Mouse (Mus musculus): Measurements from ENCODE around the gene Epb41.

Gene Epb41

DNA sequence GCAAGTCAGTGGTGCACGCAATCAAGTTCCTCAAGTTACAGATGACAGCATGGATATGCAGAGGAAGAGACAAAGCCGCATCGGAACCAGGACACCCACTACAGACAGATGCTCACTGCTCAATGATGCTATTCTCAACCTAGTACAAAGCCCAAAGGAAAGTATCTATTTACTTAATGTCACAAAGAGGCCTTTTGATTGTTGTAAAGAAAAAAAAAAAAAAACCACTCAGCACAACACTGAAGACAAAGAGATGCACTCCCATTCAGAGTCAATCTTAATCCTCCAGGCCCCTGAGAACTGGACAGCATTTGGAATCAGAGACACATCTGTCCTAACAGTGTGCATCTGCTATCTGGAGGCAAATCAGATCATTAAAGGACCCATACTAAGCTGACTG lies 63.5 kb downstream of the Epb41 start:
- DNase-seq (ENCODE audit: low read depth, low spot score), result no peak

DNA sequence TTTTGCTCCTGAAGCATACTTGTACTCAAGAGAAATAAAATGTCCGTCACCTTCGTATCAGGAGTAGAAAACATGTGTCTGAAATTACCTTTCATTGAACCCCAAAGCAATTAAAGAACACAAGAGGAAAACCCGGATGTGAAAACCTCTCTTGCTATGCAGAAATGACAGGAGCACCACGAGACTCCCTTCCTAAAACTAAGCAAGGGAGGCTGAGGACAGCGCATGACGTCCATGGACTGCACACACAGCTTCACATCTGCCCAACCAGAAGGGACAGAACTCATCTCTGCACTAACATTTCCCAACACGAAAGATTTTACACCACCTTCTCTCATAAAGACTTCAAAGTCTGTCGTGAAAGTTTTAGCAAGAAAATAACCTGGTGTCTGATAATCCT lies 64.7 kb downstream of the Epb41 start:
- DNase-seq (ENCODE audit: low read depth, low spot score), result no peak

DNA sequence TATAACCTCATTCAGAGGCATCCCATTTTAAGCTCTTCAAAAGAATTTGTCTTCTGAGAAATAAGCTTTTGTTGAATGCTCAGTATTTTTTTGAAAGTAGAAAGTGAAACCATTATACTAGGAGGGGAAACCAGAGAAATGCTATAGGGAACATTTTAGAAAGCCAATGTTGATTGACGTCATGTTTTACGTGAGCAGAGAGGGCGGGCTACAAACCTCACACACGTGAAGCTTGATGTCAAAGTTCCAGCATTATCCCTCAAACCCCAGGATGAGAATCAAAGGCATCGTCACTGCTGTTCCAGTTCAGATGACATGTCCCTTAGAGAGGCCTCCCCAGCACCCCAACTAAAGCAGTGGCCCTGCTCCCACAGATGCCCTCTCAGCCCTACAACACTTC lies 66.9 kb downstream of the Epb41 start:
- DNase-seq (ENCODE audit: low read depth, low spot score), result no peak

DNA sequence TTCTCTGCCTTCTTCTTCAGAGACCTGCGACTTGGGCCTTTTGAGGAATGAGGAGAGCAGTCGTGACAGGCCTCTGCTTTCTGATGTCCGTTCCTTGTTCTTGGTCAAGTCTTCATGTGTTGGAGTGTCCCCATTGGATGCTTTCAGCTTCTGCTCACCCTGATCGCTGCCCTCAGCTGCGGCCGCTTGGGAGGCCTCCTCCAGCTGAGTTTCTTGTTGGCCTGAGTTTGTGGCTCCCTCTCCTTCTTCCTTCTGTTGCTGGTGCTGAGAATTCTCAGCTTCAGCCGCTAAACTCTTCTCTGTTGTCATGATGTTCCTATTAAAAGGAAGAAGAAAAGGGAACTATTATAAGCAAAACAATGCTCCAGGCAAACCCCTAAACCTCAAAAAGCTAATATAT lies 68.0 kb downstream of the Epb41 start:
- no peak for DNase-seq (ENCODE audit: low read depth, low spot score)

DNA sequence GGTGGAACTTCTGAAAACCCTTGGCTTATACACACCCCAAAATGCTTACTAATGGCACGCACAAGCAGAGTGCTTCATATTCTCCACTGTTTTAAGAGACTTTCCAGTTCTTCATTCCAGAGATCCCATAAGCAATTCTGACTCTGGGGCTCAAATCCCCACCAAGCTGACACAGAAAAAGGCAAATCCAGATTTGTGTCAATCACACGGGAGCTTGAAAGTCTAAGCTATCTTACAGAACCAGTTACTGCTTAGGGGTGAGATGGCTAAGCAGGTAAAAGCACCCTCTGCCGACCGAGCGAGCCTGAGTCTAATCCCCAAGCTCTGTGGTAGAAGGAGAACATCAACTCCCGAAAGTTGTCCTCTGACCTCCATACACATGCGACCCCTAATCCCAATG lies 76.5 kb downstream of the Epb41 start:
- no peak for DNase-seq (ENCODE audit: low read depth, low spot score)

DNA sequence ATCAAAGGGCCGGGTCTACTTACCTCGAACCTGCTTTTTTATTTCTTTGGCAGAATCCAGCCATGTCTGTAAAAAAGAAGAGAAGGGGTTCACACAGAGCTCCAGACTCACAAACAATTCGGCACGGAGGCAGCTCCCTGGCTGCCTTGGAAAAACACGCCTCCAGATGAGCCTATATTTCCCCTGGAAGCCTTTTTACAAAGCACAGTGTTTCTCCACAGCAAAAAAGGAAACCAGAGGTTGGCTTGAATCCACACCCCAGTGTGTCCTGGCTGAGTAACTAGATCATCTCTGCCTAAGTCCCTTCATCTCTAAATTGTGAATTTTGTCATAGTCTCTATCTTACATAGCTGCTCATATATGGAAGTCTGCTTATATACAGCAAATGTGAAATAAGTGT lies 77.6 kb downstream of the Epb41 start:
- no peak for DNase-seq (ENCODE audit: low read depth, low spot score)

DNA sequence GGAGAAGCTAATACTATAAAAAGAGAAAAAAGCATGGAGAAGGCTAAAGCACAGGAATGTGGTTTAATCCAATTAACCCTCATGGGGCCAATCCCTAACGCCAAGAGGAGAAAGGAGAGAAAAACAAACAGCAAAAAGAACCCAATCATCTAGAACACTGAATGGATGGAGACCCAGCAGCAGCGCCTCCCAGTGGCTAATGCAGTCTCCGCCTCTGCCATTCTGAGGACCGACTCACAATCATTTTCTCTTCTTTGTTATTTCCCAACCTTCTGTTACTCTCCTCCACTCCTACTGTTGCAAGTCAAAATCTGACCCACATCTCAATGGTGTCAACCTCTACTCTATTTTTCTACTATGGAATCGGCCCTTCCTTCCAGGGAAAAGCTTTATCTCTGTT lies 78.1 kb downstream of the Epb41 start:
- no peak for DNase-seq (ENCODE audit: low read depth, low spot score)

DNA sequence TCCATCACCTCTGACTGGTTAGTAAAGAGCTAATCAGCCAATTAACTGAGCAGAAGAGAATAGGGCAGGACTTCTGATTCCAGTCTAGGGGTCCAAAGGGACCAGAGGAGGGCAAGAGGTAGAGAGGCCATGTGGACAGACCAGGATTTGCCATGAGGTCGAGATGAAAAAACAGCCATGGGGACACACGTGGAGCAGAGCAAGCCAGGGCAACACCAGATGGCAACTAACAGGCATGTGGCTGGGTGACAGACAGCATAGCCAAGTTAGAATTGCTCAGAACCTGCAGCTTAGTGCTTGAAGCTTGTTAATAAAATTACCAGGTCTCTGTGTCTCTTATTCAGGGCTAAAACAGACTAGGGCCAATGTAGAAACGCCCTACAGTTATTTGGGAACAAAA lies 81.3 kb downstream of the Epb41 start:
- peak; percentile 27 for DNase-seq (ENCODE audit: low read depth, low spot score)

DNA sequence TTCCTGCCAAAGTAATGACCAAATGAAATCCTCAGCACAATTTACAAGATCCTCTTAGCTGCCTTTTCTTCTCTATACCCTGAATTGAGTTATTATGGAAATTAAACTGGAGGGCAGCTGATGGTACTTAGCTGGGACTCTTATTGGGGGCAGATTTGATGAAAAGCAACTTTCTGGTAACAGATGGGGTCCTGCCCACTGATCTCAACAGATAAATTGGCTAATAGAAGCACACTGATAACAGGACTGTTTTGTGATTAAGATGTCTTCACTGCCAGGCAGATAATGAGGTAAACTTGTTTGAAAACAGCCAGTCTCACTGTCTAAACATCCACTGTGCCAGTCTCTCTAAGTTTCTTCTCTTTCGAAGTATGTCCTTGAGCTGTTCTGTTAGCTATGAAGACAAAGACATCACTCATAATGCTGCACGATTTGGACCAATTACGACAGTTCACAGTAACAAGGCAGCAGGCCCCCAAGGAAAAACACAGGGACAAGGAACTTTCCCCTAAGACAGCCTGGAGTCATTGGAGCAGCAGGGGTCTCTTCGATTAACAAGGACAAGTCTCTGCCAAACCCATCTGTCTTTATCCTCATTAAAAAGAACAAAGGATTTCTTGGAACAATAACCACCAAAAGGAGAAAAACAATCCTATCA lies 92.1 kb downstream of the Epb41 start:
- no peak for DNase-seq (ENCODE audit: low read depth, low spot score)

DNA sequence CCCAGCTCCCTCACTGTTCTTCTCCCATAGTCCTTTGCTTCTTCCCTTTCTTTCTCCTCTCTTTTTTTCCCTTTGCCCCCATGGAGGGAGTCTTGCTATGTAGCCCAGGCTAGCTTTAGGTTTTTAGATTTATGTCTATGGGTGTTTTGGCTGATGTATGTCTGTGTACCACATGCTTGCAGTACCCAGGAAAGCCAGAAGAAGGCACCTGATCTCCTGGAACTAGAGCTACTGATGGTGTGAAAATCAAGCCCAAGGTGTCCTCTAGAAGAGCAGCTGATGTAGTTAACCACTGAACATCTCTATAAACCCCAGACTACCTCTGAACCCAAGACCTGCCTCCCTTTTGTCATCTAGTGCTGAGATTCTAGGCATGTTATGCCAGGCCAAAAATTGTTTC lies 93.4 kb downstream of the Epb41 start:
- DNase-seq (ENCODE audit: low read depth, low spot score), result no peak

DNA sequence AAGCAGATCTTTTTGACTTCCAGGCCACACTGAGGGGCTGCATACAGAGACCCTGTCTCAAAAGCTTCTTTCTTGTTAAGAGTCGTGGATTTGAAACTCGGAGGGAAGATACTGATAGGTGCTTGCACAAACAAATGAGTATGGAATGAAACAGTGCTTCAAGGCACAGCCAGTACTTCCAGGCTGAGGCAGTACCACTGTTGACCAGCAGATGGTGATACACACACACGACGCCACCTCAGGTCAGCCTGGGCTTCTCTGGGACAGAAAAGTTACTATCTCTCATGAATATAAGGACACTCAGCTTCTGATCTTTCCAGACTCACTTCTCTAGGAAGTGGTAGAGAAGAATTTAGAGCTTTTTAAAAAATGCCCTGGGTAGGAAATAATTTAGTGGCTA lies 97.9 kb downstream of the Epb41 start:
- peak; percentile 61 for DNase-seq (ENCODE audit: low read depth, low spot score)

DNA sequence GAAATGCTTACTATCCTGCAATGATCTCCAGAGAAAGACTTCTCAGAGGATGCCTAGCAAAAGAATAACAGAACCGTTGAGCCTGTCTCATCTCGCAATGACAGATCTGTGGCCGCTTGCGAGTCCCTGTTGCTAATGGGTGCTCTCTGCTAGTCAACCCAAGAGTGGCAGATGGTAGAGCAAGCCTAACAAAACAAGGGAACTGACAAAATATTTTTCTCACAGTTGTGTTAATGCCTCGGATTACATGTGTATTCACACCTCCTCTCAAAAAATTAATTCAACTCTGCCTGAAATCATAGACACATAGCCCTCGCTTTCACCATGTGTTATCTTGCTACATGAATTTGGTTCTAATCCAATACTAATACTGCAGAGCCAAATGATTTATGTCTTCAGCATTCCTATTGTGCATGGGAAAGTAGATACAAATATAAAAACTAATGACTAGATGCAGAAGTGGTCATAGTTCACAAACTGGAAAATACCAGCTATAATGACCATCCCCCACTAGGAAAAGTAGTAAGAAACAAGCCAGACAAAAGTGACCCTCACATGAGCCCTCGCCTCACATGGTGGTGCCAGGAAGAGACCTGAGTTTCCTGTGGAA lies 104.8 kb downstream of the Epb41 start:
- no peak for DNase-seq (ENCODE audit: low read depth, low spot score)

DNA sequence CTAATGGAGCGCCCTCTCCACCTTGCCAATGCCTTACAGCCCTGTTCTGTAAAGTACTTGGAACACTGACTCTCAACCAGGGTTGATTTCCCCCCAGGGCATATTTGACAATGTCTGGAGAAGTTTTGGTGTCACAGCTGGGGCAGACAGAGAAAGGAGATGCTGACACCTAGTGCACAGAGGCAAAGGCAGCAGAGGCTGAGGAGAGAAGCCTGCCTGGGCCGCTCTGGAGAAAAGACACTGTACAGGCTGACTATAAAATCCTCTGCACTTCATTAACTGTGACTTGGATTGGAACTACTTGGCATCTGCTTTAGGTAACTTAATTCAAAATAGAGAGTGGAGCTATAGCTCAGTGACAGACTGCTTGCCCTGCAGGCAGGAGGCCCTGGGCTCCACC lies 106.2 kb downstream of the Epb41 start:
- DNase-seq (ENCODE audit: low read depth, low spot score), result no peak

DNA sequence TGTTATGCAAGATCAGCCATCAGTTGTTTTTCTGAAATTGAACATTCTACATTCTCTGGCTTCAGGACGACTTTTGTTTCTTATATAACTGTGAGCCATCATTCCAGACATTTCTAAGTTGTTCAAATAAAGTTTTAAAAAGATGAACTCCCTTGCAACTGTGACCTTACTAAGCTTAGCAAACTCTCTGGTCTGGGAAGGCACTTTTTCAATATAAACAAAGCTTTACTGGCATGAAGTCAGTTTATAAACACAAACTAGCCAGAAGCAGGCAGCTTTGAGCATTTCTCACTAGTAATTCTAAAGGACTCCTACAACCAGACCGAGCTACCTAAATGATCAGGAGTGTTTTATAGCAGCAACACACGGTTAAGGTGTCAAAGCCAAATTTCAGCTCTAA lies 118.0 kb downstream of the Epb41 start:
- no peak for DNase-seq (ENCODE audit: low read depth, low spot score)

DNA sequence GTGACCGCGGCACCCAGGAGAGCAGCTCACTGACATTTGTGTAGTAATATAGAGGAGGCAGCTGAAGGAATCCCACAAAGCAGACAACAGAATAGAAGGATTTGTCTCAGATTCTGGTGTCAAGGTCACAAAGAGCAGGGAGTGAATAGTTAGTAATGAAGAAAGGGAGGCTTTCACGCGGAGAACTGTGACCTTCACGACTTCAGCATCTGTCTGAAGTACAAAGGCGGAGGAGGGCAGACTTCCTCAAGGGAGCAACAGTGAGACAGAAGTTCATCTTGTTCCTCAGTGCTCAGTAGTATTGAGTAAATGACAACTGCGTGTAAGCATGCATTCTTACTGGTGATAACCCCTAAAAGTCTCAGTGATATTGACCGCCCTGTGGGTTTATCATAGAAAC lies 124.5 kb downstream of the Epb41 start:
- DNase-seq (ENCODE audit: low read depth, low spot score), result no peak

DNA sequence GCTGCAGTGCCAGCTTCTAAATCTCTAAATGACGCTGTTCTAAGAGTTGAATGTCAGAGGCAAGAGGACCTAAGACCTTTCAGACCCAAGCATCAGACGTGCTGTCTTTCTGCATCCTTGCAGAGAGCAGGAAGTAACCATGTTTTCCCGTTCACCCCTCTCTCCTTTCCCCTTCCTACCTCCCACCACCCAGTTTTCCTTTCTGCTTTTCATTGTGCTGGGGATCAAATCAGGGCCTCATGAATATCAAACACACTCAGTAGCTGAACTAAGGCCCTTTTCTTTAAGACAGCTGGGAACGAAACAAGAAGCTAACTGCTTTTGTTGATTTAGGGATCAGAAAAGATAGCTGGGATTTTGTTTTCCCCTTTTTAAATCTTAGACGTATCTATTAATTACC lies 125.2 kb downstream of the Epb41 start:
- no peak for DNase-seq (ENCODE audit: low read depth, low spot score)

DNA sequence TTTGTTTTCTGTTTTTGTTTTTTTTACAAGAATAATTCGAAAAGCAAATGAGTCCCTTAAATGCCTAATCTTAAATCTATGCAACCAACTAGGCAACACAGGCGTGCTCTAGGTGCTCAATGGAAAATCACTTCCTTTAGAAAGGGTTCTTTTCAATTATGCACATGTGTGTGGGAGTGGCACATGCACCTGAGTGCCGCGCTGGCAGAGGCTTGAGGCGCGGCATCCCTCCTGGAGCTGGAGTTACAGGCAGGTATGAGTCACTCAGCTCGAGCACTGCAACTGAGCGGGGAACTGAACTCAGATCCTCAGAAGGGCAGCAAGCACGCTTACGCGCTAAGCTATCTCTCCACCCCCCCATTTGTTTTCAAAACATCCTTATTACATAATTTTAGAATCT lies 127.3 kb downstream of the Epb41 start:
- no peak for DNase-seq (ENCODE audit: low read depth, low spot score)

DNA sequence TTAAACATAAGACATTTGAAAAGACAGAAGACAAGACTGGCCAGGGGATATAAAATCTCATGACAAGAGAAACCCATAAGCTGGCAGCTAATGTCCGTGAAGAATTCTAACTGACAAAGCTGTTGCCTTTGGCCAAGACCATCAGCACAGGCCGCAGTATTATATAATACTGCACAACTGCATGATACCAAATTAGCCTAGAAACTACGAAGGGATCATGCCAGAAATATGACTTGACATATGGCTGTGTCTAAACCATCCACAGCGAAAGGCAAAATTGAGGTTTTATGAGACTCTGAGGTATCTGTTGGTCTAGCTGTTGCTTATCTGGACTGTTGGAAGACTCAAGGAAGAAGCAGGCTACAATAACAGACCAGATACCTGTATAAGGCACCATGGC lies 134.3 kb downstream of the Epb41 start:
- no peak for DNase-seq (ENCODE audit: low read depth, low spot score)

DNA sequence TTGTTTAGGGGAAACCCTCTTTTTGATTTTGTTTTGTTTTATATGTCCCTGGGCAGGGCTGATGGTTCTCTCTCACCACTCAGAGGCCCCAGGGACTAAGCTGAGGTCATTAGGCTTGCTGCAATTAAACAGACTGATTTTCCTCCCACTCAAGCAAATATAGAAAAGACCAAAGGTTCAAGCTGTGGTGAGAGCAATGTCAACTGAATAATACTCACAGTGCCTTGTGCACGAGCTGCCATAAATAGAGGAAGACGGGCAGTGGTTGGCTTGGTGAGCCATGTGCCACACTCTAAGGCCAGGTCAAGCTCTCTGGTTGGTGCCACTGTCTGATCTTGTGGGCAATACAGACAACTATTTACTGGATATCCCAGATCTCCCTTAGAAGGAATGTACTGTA lies 135.7 kb downstream of the Epb41 start:
- no peak for DNase-seq (ENCODE audit: low read depth, low spot score)

DNA sequence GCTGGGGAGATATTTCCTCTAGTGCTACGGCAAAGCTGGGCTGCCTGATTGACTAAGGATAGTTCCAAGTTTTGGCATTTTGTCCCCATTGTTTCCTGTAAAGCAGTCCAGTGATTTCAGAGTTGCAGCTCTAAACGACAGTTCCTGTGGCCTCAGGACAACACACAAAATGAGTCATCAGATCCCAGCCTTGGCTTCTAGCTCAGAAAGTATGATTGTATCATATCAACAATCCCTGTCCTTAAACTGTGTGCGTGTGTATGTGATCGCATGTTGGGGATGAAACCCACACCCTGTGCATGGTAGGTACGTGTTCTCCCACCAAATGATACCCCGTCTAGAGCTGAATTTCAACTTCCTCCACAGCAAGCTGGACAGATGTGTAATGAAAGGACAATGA lies 146.0 kb downstream of the Epb41 start:
- no peak for DNase-seq (ENCODE audit: low read depth, low spot score)

DNA sequence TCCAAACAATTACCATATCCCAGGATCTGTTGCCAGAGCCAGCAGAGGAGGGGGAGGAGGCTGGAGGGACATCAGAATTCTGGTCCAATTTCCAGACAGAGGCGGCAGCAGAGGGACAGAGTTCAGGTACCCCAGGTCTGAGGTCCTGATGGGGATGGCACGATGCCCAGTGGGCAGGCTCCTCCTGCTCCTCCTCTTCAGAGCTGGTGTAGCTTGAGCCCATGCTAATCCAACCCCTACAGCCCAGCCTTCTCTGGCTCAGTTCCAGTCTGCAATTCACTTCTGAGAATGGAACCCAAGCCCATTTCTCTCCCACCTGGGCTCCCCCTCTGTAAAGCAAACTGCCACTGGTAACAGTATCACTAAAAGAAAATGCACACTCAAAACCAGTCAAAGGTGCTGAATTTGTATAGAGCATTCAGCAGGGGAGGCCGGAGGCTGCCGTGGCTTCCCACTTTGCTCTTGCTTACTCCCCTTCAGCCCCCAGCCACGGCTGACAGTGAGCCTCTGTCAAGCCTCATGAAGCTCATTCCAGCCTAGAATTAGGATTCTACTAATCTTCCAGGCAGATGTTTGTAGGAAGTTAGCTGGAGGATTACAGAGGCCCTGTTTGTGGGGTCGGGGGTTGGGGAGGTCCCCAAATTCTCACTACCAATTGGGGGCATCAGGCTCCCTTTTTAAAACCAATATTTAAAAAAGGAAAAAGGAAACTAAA lies 150.9 kb downstream of the Epb41 start:
- no peak for DNase-seq (ENCODE audit: low read depth, low spot score)

DNA sequence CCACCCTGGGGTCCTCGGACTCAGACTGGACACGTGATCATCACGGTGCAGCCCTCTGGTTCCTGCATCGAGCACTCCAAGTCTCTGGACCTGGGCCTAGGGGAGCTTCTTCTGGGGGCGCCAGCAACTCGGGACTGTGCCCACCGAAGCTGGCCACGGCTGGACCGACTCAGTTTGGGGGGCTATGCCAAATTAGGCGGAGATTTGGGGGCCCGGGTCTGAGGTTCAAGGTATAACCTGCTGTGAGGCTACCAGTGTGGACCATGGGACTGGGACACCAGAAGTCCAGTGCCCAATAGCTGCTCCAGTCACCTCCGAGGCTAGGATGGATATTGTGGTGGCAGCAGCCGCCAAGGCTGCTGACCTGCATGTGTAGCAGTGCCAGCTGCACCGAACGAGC lies 152.7 kb downstream of the Epb41 start:
- no peak for DNase-seq (ENCODE audit: low read depth, low spot score)

Measured in skeletal muscle tissue, adult 2 months (tissue).